Mouse (Mus musculus) forebrain, embryonic 11.5 days (tissue): ENCODE results near the gene Ift20. TPM values are rescaled to one million over a fixed set of nuclear protein-coding genes. Genes with fewer than 3 reads are reported as not detected.
"Not testable (repeated sequence)": the region's sequence is repeated elsewhere in the genome, so short reads cannot be mapped to it uniquely, and the experiment has no call there.

ENCODE experiments used
- ATAC-seq: fragments of 200-750 bp; cut with Nextera tagmentation; replicated peaks from 2 replicates; pipeline ENCODE4 v1.8.0; 2017; ENCODE audit warnings: moderate TSS enrichment; ENCODE audit not compliant: low FRiP score
- DNase-seq: peaks from one replicate; pipeline ENCODE4 v3.0.0-alpha.2; 2017; ENCODE audit warnings: low spot score
- H3K27ac ChIP-seq: fragments of 300-500 bp; sonication (generic); 2 replicates; pipeline ENCODE4 v1.5.1; 2014; ENCODE audit warnings: low read depth, low read length
- H3K27me3 ChIP-seq: fragments of 300-500 bp; sonication (generic); 2 replicates; pipeline ENCODE4 v1.6.1; 2014; ENCODE audit warnings: mild to moderate bottlenecking, low read length, mixed read lengths; ENCODE audit not compliant: control insufficient read depth, insufficient read depth
- H3K36me3 ChIP-seq: fragments of 300-500 bp; sonication (generic); 2 replicates; pipeline ENCODE4 v1.6.1; 2014; ENCODE audit warnings: mild to moderate bottlenecking, low read length, moderate library complexity, mixed read lengths; ENCODE audit not compliant: control insufficient read depth, insufficient read depth
- H3K4me1 ChIP-seq: fragments of 300-500 bp; sonication (generic); replicated peaks from 2 replicates; pipeline ENCODE4 v1.6.1; 2014; ENCODE audit warnings: low read length, mixed read lengths; ENCODE audit not compliant: control insufficient read depth, insufficient read depth
- H3K4me2 ChIP-seq: fragments of 300-500 bp; sonication (generic); 2 replicates; pipeline ENCODE4 v1.6.1; 2014; ENCODE audit warnings: low read depth, mild to moderate bottlenecking, low read length, moderate library complexity, mixed read lengths; ENCODE audit not compliant: severe bottlenecking
- H3K4me3 ChIP-seq: fragments of 300-500 bp; sonication (generic); 2 replicates; pipeline ENCODE4 v1.5.1; 2014; ENCODE audit warnings: low read depth, low read length
- H3K9ac ChIP-seq: fragments of 300-500 bp; sonication (generic); 2 replicates; pipeline ENCODE4 v1.6.1; 2014; ENCODE audit warnings: low read length
- H3K9me3 ChIP-seq: fragments of 300-500 bp; sonication (generic); 2 replicates; pipeline ENCODE4 v1.6.1; 2016; ENCODE audit warnings: low read length, mixed read lengths; ENCODE audit not compliant: control insufficient read depth
- WGBS: fragments of 180-500 bp; shearing (Covaris S2); extraction: QIAGEN DNeasy Blood & Tissue Kit; methylation state at CpG from one replicate; pipeline ENCODE4 v1.1.7; 2014; 5-methylcytosine and 5-hydroxymethylcytosine counted together
- polyA plus RNA-seq: library from polyadenylated mRNA; unstranded; fragments of >200 nt; fragmentation: Nextera tagmentation; extraction: Ambion mirVana; gene quantifications from 2 replicates; pipeline ENCODE4 v1.2.1, GENCODE M21; 2014

Ift20 gene
- polyA plus RNA-seq, 1 experiment from 2014 or later = 92.3 TPM

DNA sequence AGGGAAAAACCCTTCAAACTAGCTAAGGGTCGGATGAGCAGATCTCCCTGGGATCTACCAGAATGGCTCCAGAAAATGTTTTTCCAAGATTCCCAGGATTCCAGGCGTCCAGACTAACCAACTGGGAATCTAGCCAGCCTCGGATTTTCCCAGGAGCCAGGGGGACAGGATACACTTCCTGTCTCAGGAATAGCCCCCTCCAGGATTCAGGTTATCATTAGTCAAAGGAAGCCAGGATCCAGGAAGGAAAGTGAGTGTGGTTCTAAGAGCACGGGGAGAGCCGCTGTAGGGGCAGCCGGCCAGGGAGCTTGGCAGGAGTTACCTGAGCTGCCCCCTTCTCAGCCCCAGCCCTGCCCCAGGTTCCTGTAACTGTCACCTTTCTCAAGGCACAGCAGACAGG, 5.1 kb upstream of the Ift20 start:
- H3K4me1 ChIP-seq = no peaks in the 10 kb centered on the region
- no peak overlapping the region for H3K4me2 ChIP-seq
- H3K27me3 ChIP-seq = no peaks in the 10 kb centered on the region
- no peak overlapping the region for H3K27ac ChIP-seq
- WGBS = 83% methylated on average over 6 of the region's 6 CpGs
- no peak overlapping the region for H3K4me3 ChIP-seq
- H3K9ac ChIP-seq = no peak overlapping the region
- H3K36me3 ChIP-seq = peaks cover 8% of the 10 kb centered on the region
- ATAC-seq (no peak), DNase-seq (no peak)
- no peaks in the 10 kb centered on the region for H3K9me3 ChIP-seq

DNA sequence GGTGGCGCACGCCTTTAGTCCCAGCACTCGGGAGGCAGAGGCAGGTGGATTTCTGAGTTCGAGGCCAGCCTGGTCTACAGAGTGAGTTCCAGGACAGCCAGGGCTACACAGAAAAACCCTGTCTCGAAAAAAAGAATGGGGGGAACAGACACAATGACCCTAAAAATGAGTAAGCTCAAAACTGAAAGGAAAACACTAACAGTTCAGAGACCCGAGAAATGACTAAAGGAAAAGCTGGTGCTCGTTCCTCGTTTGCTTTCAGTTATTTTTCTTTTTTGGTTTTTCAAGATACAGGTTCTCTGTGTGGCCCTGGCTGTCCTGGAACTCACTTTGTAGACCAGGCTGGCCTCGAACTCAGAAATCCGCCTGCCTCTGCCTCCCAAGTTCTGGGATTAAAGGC, 4.6 kb upstream of the Ift20 start:
- H3K36me3 ChIP-seq, DNase-seq, H3K4me1 ChIP-seq, H3K4me2 ChIP-seq, H3K27ac ChIP-seq, H3K9me3 ChIP-seq, H3K9ac ChIP-seq, H3K27me3 ChIP-seq, H3K4me3 ChIP-seq, ATAC-seq: not testable (repeated sequence)
- 90% methylated on average over 9 of the region's 10 CpGs for WGBS

DNA sequence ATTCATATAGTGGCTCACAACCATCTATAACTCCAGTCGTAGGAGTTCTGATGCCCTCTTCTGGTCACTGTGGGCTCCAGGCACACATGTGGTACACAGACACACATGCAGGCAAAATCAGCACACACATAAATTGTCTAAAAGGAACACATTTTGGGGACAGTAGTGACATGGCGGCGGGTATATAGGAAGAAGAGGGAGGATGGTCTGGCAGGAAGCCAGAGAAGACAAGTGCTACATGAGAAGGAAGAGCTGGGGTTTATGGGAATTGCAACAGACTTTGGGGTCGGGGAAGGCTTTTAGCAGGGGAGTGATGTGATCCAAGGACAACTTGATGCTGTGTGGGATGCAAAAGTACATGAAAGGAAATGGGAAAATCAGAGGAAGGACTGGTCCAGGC, 1.6 kb upstream of the Ift20 start:
- WGBS = 95% methylated on average over 4 of the region's 4 CpGs
- Histone ChIP-seq H3K9me3 (no peaks in the 10 kb centered on the region), H3K27me3 (no peaks in the 10 kb centered on the region), H3K27ac (no peak overlapping the region), H3K4me3 (0 out of 2 replicates have a peak overlapping the region, but pooled peaks have one; percentile 76), H3K36me3 (no peaks in the 10 kb centered on the region; the same call in 1 of the 2 replicates), H3K4me2 (peak overlapping the region; percentile 51; the same call in 1 of the 2 replicates), H3K9ac (no peak overlapping the region), H3K4me1 (peaks cover 4% of the 10 kb centered on the region)
- DNase-seq (no peak), ATAC-seq (no peak)

GRCm38 (mm10) chr11:78535376-78536079, 633 bp upstream of the Ift20 start:
- ATAC-seq (peak; percentile 10), DNase-seq (no peak)
- H3K4me2 ChIP-seq = peak overlapping the region; percentile 51
- no peaks in the 10 kb centered on the region for H3K9me3 ChIP-seq
- peaks cover 4% of the 10 kb centered on the region for H3K4me1 ChIP-seq
- H3K27me3 ChIP-seq = no peaks in the 10 kb centered on the region
- under 1% methylated on average over 23 of the region's 23 CpGs for WGBS
- H3K36me3 ChIP-seq = no peaks in the 10 kb centered on the region; the same call in 1 of the 2 replicates
- peak overlapping the region; percentile 76 for H3K4me3 ChIP-seq
- H3K9ac ChIP-seq = peak overlapping the region; percentile 87
- peak overlapping the region; percentile 85 for H3K27ac ChIP-seq

DNA sequence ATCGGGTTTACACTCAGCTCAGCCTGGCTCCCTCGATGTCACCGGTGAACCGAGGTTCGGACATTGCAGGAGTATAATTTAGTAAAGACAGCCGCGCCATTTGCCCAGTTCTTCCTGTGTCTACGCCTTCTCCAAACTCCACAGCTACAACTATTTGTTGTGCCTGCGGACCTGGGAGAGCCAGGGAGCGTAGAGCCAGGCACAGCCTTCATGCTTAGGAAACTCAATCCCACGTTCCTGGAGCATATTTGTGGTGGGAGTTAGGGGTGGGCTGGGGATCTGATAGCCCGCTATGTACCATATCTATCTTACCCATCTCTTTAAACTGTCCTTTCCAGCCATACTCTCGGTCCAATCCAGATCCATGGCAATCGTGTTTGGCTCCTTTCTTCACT, 526 bp downstream of the Ift20 start:
- Histone ChIP-seq H3K9me3 (no peaks in the 10 kb centered on the region), H3K9ac (peak overlapping the region; percentile 78), H3K4me1 (peaks cover 4% of the 10 kb centered on the region), H3K36me3 (no peaks in the 10 kb centered on the region; the same call in 1 of the 2 replicates), H3K27me3 (no peaks in the 10 kb centered on the region), H3K4me3 (peak overlapping the region; percentile 76), H3K4me2 (peak overlapping the region; percentile 90), H3K27ac (peak overlapping the region; percentile 50; the same call in 1 of the 2 replicates)
- DNase-seq (no peak), ATAC-seq (0 out of 2 replicates have a peak, but pooled peaks have one; percentile 3)
- WGBS = 5% methylated on average over 14 of the region's 14 CpGs

DNA sequence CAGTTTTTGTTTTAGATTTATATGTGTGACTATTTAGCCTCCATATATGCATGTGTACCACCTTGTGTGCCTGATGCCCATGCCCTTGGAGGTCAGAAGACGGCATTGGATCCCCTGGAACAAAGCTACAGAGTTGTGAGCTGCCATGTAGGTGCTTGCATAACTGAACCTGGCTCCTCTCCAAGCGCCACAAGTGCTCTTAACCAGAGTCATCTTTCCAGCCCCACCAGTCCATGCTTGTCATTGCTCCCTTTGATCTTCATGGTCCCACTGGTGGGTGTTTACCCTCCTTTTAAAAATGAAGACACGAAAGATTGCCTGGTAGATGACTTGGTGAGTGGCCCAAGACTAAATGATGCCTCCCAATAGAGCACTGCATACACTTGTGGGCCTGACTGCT, 4.2 kb downstream of the Ift20 start:
- Histone ChIP-seq H3K27me3 (no peaks in the 10 kb centered on the region), H3K27ac (no peak overlapping the region), H3K4me3 (no peak overlapping the region), H3K36me3 (no peaks in the 10 kb centered on the region), H3K9me3 (no peaks in the 10 kb centered on the region), H3K9ac (no peak overlapping the region), H3K4me2 (no peak overlapping the region), H3K4me1 (peaks cover 4% of the 10 kb centered on the region)
- DNase-seq = no peak
- WGBS = 82% methylated on average over 3 of the region's 3 CpGs
- no peak for ATAC-seq

GRCm38 (mm10) chr11:78544449-78545111, 8.4 kb downstream of the Ift20 start:
- ATAC-seq (no peak), DNase-seq (no peak)
- Histone ChIP-seq H3K4me2 (no peak overlapping the region), H3K4me1 (no peaks in the 10 kb centered on the region; the same call in 1 of the 2 replicates), H3K4me3 (no peak overlapping the region), H3K27ac (no peak overlapping the region), H3K27me3 (no peaks in the 10 kb centered on the region), H3K36me3 (no peaks in the 10 kb centered on the region), H3K9me3 (no peaks in the 10 kb centered on the region), H3K9ac (no peak overlapping the region)
- 94% methylated on average over 7 of the region's 7 CpGs for WGBS

- Histone ChIP-seq H3K4me3 (no peak overlapping the region), H3K27me3 (no peaks in the 10 kb centered on the region), H3K9ac (no peak overlapping the region), H3K4me1 (no peaks in the 10 kb centered on the region; the same call in 1 of the 2 replicates), H3K36me3 (no peaks in the 10 kb centered on the region), H3K9me3 (no peaks in the 10 kb centered on the region), H3K4me2 (no peak overlapping the region), H3K27ac (no peak overlapping the region)
- 81% methylated on average over 8 of the region's 8 CpGs for WGBS
- DNase-seq = no peak
- no peak for ATAC-seq
Measured at GRCm38 (mm10) chr11:78545181-78545580, 9.0 kb downstream of the Ift20 start.
